Mouse (Mus musculus) G1E (cell line): Measurements from ENCODE around the gene Serf2. TPM values are rescaled to one million over a fixed set of nuclear protein-coding genes. Genes with fewer than 3 reads are reported as not detected.

Experiments used
- ATAC-seq: 2 replicates; pipeline ENCODE4 v1.8.0; 2016; ENCODE audit warnings: mild to moderate bottlenecking; ENCODE audit not compliant: insufficient number of reproducible peaks, poor library complexity, low FRiP score, severe bottlenecking; ENCODE audit errors: extremely low read depth
- DNase-seq: peaks from one replicate; pipeline ENCODE4 v3.0.0; 2012; ENCODE audit warnings: low spot score
- H3K27me3 ChIP-seq: 2 replicates; pipeline ENCODE4 v1.6.1; 2012; ENCODE audit warnings: mild to moderate bottlenecking, low read length, inconsistent platforms; ENCODE audit not compliant: insufficient read depth
- H3K36me3 ChIP-seq: replicated peaks from 2 replicates; pipeline ENCODE3; 2012; ENCODE audit warnings: mild to moderate bottlenecking, inconsistent platforms
- H3K4me1 ChIP-seq: 2 replicates; pipeline ENCODE4 v1.6.1; 2012; ENCODE audit warnings: low read depth, low read length, inconsistent platforms, mixed read lengths; ENCODE audit not compliant: insufficient read depth
- H3K4me3 ChIP-seq: 2 replicates; pipeline ENCODE4 v1.5.1; 2012; ENCODE audit warnings: low read depth, mild to moderate bottlenecking, inconsistent platforms, low read length, moderate library complexity, mixed read lengths
- H3K9me3 ChIP-seq: replicated peaks from 2 replicates; pipeline ENCODE4 v1.6.1; 2012; ENCODE audit warnings: inconsistent platforms
- CTCF ChIP-seq: IDR thresholded peaks from 2 replicates; pipeline ENCODE4 v1.5.1; 2012; ENCODE audit warnings: low read depth, low read length, inconsistent platforms, mixed read lengths
- GATA1 ChIP-seq: IDR thresholded peaks from 2 replicates; pipeline ENCODE4 v1.6.1; 2012; ENCODE audit warnings: borderline replicate concordance, low read length, inconsistent platforms, mixed read lengths
- GATA2 ChIP-seq: IDR thresholded peaks from 2 replicates; pipeline ENCODE4 v1.6.1; 2012; ENCODE audit warnings: low read depth, low read length, inconsistent platforms, borderline replicate concordance
- POLR2AphosphoS5 ChIP-seq: IDR thresholded peaks from 2 replicates; pipeline ENCODE4 v1.6.1; 2012; ENCODE audit warnings: low read depth, low read length, inconsistent platforms; ENCODE audit not compliant: insufficient replicate concordance
- TAL1 ChIP-seq: conservative IDR thresholded peaks from 2 replicates; pipeline ENCODE4 v1.6.1; 2012; ENCODE audit warnings: low read depth, low read length, inconsistent platforms, mixed read lengths
- polyA plus RNA-seq: library from polyadenylated mRNA; stranded (reverse); fragments of >175 nt; gene quantifications from 2 replicates; pipeline ENCODE4 v1.2.3, GENCODE M21; 2012
- total RNA-seq, 2 experiments: library from RNA; stranded (forward) in 1 of 2; stranded (reverse) in 1 of 2; fragments of 200-1000 nt in 1 of 2; fragments of >200 nt in 1 of 2; fragmentation: Nextera tagmentation in 1 of 2; gene quantifications; 2 replicates each; pipeline ENCODE4 v1.2.3; 2014 to 2017

The Serf2 gene
- total and polyA plus RNA-seq, 3 experiments: 125 to 282 (median 279) TPM

- Histone ChIP-seq H3K27me3 (0 out of 2 replicates have a peak, but pooled peaks cover 2% of the 10 kb centered on the region), H3K9me3 (no peaks in the 10 kb centered on the region), H3K36me3 (peaks cover 58% of the 10 kb centered on the region), H3K4me1 (peaks cover 23% of the 10 kb centered on the region), H3K4me3 (no peak overlapping the region)
- TF ChIP-seq TAL1 (no peak), GATA1 (no peak), POLR2AphosphoS5 (no peak), GATA2 (no peak), CTCF (no peak)
- DNase-seq (no peak), ATAC-seq (no peak)
Observed at GRCm38 (mm10) chr2:121439746-121440145, 9.2 kb upstream of the Serf2 start.

GRCm38 (mm10) chr2:121440834-121441605 lies 8.0 kb upstream of the Serf2 start:
- TF ChIP-seq GATA2: no peak
- no peak for TF ChIP-seq POLR2AphosphoS5
- no peak for TF ChIP-seq GATA1
- TF ChIP-seq TAL1: no peak
- TF ChIP-seq CTCF: no peak
- Histone ChIP-seq H3K36me3 (peaks cover 47% of the 10 kb centered on the region), H3K9me3 (no peaks in the 10 kb centered on the region), H3K27me3 (0 out of 2 replicates have a peak, but pooled peaks cover 2% of the 10 kb centered on the region), H3K4me3 (no peak overlapping the region), H3K4me1 (peaks cover 34% of the 10 kb centered on the region)
- DNase-seq (no peak), ATAC-seq (no peak)

GRCm38 (mm10) chr2:121441800-121442199 lies 7.2 kb upstream of the Serf2 start:
- peaks cover 42% of the 10 kb centered on the region for H3K4me1 ChIP-seq
- no peak for DNase-seq
- 0 out of 2 replicates have a peak, but pooled peaks cover 2% of the 10 kb centered on the region for H3K27me3 ChIP-seq
- H3K9me3 ChIP-seq: no peaks in the 10 kb centered on the region
- ATAC-seq: no peak
- TF ChIP-seq CTCF (no peak), GATA1 (no peak), TAL1 (no peak), POLR2AphosphoS5 (no peak), GATA2 (no peak)
- peak overlapping the region; percentile 74; the same call in 1 of the 2 replicates for H3K4me3 ChIP-seq
- H3K36me3 ChIP-seq: peaks cover 44% of the 10 kb centered on the region

GRCm38 (mm10) chr2:121442259-121443067 lies 6.5 kb upstream of the Serf2 start:
- ATAC-seq: peak; percentile 57; the same call in 1 of the 2 replicates
- Histone ChIP-seq H3K36me3 (peaks cover 39% of the 10 kb centered on the region), H3K27me3 (0 out of 2 replicates have a peak, but pooled peaks cover 2% of the 10 kb centered on the region), H3K9me3 (no peaks in the 10 kb centered on the region), H3K4me1 (peaks cover 44% of the 10 kb centered on the region), H3K4me3 (peak overlapping the region; percentile 74)
- no peak for TF ChIP-seq CTCF
- no peak for TF ChIP-seq POLR2AphosphoS5
- no peak for TF ChIP-seq GATA2
- TF ChIP-seq TAL1: no peak
- no peak for TF ChIP-seq GATA1
- DNase-seq: peak; percentile 76

GRCm38 (mm10) chr2:121443068-121443349 lies 6.0 kb upstream of the Serf2 start:
- Histone ChIP-seq H3K4me1 (peaks cover 50% of the 10 kb centered on the region), H3K4me3 (peak overlapping the region; percentile 74; the same call in 1 of the 2 replicates), H3K9me3 (no peaks in the 10 kb centered on the region), H3K27me3 (0 out of 2 replicates have a peak, but pooled peaks cover 2% of the 10 kb centered on the region), H3K36me3 (peaks cover 34% of the 10 kb centered on the region)
- DNase-seq (no peak), ATAC-seq (no peak)
- TF ChIP-seq TAL1 (no peak), GATA1 (no peak), CTCF (no peak)

- Histone ChIP-seq H3K4me3 (no peak within 1 kb of the TSS; the same call in 1 of the 2 replicates), H3K4me1 (peaks cover 56% of the 10 kb centered on the region), H3K36me3 (peaks cover 23% of the 10 kb centered on the region), H3K27me3 (0 out of 2 replicates have a peak, but pooled peaks cover 2% of the 10 kb centered on the region), H3K9me3 (no peaks in the 10 kb centered on the region)
- no peak for DNase-seq
- ATAC-seq: no peak
- TF ChIP-seq GATA1 (no peak), POLR2AphosphoS5 (no peak), CTCF (no peak), GATA2 (no peak), TAL1 (no peak)
Observed at GRCm38 (mm10) chr2:121444178-121444577, 4.8 kb upstream of the Serf2 start, which contains the start of gene Ell3. Gene Ell3, minus strand, starts transcription at chr2:121444278.
